Mouse (Mus musculus) heart, postnatal 0 days (tissue): Measurements from ENCODE around the gene Rbm5. TPM values are rescaled to one million over a fixed set of nuclear protein-coding genes. Genes with fewer than 3 reads are reported as not detected.

Source experiments
- ATAC-seq: fragments of 200-750 bp; cut with Nextera tagmentation; 2 replicates; pipeline ENCODE4 v1.8.0; 2017; ENCODE audit warnings: low read depth, moderate number of reproducible peaks, moderate library complexity; ENCODE audit not compliant: insufficient read depth
- DNase-seq: peaks from one replicate; pipeline ENCODE4 v3.0.0-alpha.2; 2016; ENCODE audit warnings: low spot score
- H3K27ac ChIP-seq: fragments of 300-500 bp; sonication (generic); 2 replicates; pipeline ENCODE4 v1.5.1; 2014; ENCODE audit warnings: low read depth, mild to moderate bottlenecking
- H3K27me3 ChIP-seq: fragments of 300-500 bp; sonication (generic); 2 replicates; pipeline ENCODE4 v1.6.1; 2014; ENCODE audit warnings: low read length, mixed read lengths; ENCODE audit not compliant: control insufficient read depth, insufficient read depth
- H3K36me3 ChIP-seq: fragments of 300-500 bp; sonication (generic); replicated peaks from 2 replicates; pipeline ENCODE4 v1.6.1; 2014; ENCODE audit warnings: low read length, mixed read lengths; ENCODE audit not compliant: control insufficient read depth, insufficient read depth
- H3K4me1 ChIP-seq: fragments of 300-500 bp; sonication (generic); 2 replicates; pipeline ENCODE4 v1.6.1; 2014; ENCODE audit warnings: antibody characterized with exemption; ENCODE audit not compliant: control insufficient read depth, insufficient read depth
- H3K4me2 ChIP-seq: fragments of 300-500 bp; sonication (generic); 2 replicates; pipeline ENCODE4 v1.6.1; 2014; ENCODE audit warnings: low read depth, mild to moderate bottlenecking, low read length, moderate library complexity
- H3K4me3 ChIP-seq: fragments of 300-500 bp; sonication (generic); 2 replicates; pipeline ENCODE4 v1.5.1; 2014; ENCODE audit warnings: low read depth, low read length
- H3K9ac ChIP-seq: fragments of 300-500 bp; sonication (generic); replicated peaks from 2 replicates; pipeline ENCODE4 v1.6.1; 2014; ENCODE audit warnings: low read depth, low read length, mixed read lengths
- H3K9me3 ChIP-seq: fragments of 300-500 bp; sonication (generic); replicated peaks from 2 replicates; pipeline ENCODE4 v1.6.1; 2016; ENCODE audit warnings: low read length; ENCODE audit not compliant: control insufficient read depth
- CTCF ChIP-seq: IDR thresholded peaks from 2 replicates; pipeline ENCODE4 v1.5.1; 2016; ENCODE audit warnings: antibody characterized with exemption, control low read depth, low read depth
- EP300 ChIP-seq: IDR thresholded peaks from 2 replicates; pipeline ENCODE4 v1.6.1; 2016; ENCODE audit warnings: antibody characterized with exemption, low read depth
- WGBS: fragments of 180-500 bp; shearing (Covaris S2); extraction: QIAGEN DNeasy Blood & Tissue Kit; methylation state at CpG from one replicate; pipeline ENCODE4 v1.1.7; 2014; 5-methylcytosine and 5-hydroxymethylcytosine counted together
- polyA plus RNA-seq: library from polyadenylated mRNA; unstranded; fragments of >200 nt; fragmentation: Nextera tagmentation; extraction: Ambion mirVana; gene quantifications from 2 replicates; pipeline ENCODE4 v1.2.1, GENCODE M21; 2015
- total RNA-seq: library from RNA; depleted of rRNA; stranded (reverse); fragments of >200 nt; gene quantifications from 2 replicates; pipeline ENCODE4 v1.2.3, GENCODE M21; 2014; ENCODE audit warnings: low replicate concordance

The Rbm5 gene
- total and polyA plus RNA-seq, 2 experiments from 2014 or later: 81.7 to 90.6 TPM

DNA sequence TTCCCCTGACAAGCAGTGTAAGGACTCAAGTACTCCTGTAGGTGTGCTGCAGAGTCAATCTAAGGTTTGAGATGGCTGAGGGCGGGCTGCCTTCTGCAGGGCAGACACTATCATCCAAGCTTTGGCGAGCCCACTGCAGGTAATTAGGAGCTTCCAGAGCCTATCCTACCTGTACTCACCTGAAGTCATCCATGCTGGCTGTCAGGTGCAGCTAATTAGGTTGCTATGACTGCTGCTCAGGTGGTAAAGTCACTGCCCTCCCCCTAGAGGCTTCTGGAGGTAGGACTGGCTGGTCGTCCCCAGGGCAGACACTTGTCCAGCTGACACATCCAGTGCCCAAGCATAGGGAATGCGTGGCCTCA is 32.0 kb downstream of the Rbm5 start:
- DNase-seq (peak; percentile 34), ATAC-seq (peak; percentile 39)
- H3K36me3 ChIP-seq: peaks cover 48% of the 10 kb centered on the region
- no peaks in the 10 kb centered on the region for H3K4me1 ChIP-seq
- H3K4me3 ChIP-seq: no peak overlapping the region
- peaks cover 26% of the 10 kb centered on the region for H3K27me3 ChIP-seq
- no peaks in the 10 kb centered on the region for H3K9me3 ChIP-seq
- no peak overlapping the region for H3K9ac ChIP-seq
- H3K27ac ChIP-seq: 0 out of 2 replicates have a peak overlapping the region, but pooled peaks have one; percentile 7
- 52% methylated on average over 4 of the region's 4 CpGs for WGBS
- H3K4me2 ChIP-seq: no peak overlapping the region
- peak; percentile 41 for TF ChIP-seq CTCF
- no peak for TF ChIP-seq EP300

GRCm38 (mm10) chr9:107738020-107738840 is 32.6 kb downstream of the Rbm5 start:
- 17% methylated on average over 7 of the region's 7 CpGs for WGBS
- peaks cover 42% of the 10 kb centered on the region for H3K36me3 ChIP-seq

GRCm38 (mm10) chr9:107736185-107736485 is 34.7 kb downstream of the Rbm5 start:
- Histone ChIP-seq H3K4me3 (no peak overlapping the region), H3K27ac (no peak overlapping the region), H3K9ac (no peak overlapping the region), H3K4me2 (peak overlapping the region; percentile 20; the same call in 1 of the 2 replicates), H3K36me3 (peaks cover 21% of the 10 kb centered on the region), H3K9me3 (no peaks in the 10 kb centered on the region), H3K27me3 (peaks cover 26% of the 10 kb centered on the region), H3K4me1 (no peaks in the 10 kb centered on the region)
- TF ChIP-seq EP300 (no peak), CTCF (no peak)
- no peak for DNase-seq
- WGBS: 5% methylated on average over 7 of the region's 7 CpGs
- no peak for ATAC-seq

More at GRCm38 (mm10) chr9:107738020-107738840, 32.6 kb downstream of the Rbm5 start:
- Histone ChIP-seq H3K27ac (0 out of 2 replicates have a peak overlapping the region, but pooled peaks have one; percentile 7), H3K4me1 (no peaks in the 10 kb centered on the region), H3K9me3 (no peaks in the 10 kb centered on the region), H3K4me3 (no peak overlapping the region), H3K9ac (no peak overlapping the region), H3K27me3 (peaks cover 26% of the 10 kb centered on the region), H3K4me2 (no peak overlapping the region)
- peak; percentile 76 for ATAC-seq
- DNase-seq: peak; percentile 77
- peak; percentile 97 for TF ChIP-seq CTCF
- TF ChIP-seq EP300: no peak

DNA sequence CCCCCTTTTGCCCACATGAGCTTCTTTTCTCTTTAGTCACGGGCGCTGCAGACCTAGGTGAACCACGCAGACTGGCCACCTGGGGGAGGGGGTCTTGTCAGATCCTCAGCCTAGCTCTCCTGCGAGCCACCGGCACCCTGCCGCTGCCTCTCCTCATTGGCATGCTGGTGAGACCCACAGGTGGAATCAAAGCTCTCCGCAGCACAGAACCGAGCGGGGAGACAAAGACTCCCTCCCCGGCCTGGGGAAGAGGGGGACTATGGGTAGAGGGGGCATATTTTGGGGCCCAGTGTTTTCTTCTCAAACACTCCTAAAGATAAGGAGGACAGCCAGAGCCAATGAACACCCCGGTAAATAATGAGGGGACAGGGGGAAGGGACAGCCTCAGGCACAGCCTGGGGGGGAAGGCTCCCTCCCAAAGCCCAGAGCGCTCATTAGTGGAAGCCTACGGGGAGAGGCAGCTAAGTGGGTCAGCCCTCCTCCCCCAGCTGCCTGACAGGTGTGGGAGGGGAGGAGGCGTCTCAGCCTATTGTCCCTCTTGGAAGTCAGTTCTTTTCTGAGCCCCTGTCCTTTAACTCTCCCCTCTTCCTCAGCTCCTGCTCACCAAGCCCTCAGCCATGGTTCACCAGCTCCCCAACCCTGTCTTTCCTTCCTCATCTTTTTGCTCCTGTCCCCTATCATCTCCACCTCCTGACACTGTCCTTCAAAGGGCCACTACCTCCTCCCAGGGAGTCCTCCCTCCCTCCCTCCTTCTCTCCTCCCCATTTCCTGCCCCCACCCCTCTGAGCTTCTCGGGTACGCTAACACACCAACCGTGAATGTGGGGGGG is 35.2 kb downstream of the Rbm5 start:
- no peak for DNase-seq
- WGBS: 7% methylated on average over 17 of the region's 17 CpGs
- no peaks in the 10 kb centered on the region for H3K9me3 ChIP-seq
- peak overlapping the region; percentile 20; the same call in 1 of the 2 replicates for H3K4me2 ChIP-seq
- H3K4me3 ChIP-seq: peak overlapping the region; percentile 10; the same call in 1 of the 2 replicates
- no peaks in the 10 kb centered on the region for H3K4me1 ChIP-seq
- H3K9ac ChIP-seq: no peak overlapping the region
- no peak for ATAC-seq
- no peak for TF ChIP-seq CTCF
- TF ChIP-seq EP300: no peak
- H3K36me3 ChIP-seq: peaks cover 16% of the 10 kb centered on the region
- H3K27me3 ChIP-seq: peaks cover 26% of the 10 kb centered on the region
- no peak overlapping the region for H3K27ac ChIP-seq

DNA sequence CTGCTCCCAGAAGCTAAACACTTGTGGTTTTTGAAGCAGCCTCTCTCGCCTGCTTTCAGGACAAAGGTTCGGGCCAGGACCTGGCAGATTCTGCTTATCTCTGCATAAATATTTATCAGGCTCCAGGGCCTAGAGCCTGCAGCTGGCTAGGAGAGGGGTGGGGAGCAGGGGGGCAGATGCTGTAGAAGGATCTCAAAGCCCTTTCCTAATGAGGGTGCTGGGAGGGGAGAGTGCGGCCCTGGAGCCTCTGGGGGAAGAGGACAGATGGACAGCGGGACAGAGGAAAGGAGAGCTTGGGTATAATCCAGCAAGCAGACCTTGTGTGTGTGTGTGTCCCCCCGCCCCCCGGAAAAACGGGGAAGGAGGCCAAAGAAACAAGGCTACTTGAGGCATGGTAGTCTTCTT is 36.2 kb downstream of the Rbm5 start:
- H3K36me3 ChIP-seq: peaks cover 6% of the 10 kb centered on the region
- no peak overlapping the region for H3K9ac ChIP-seq
- H3K4me2 ChIP-seq: no peak overlapping the region
- TF ChIP-seq EP300 (no peak), CTCF (no peak)
- peaks cover 26% of the 10 kb centered on the region for H3K27me3 ChIP-seq
- WGBS: 34% methylated on average over 7 of the region's 7 CpGs
- ATAC-seq (no peak), DNase-seq (no peak)
- no peaks in the 10 kb centered on the region for H3K9me3 ChIP-seq
- no peak overlapping the region for H3K27ac ChIP-seq
- no peak overlapping the region for H3K4me3 ChIP-seq
- no peaks in the 10 kb centered on the region for H3K4me1 ChIP-seq
